Mouse (Mus musculus) stomach, embryonic 14.5 days (tissue): ENCODE measurements at regions not wholly inside any gene's neighbourhood (a gene's known extent, or its start where the extent isn't known, plus 50 kb on each side); places are given as distances from the start of the nearest gene placed in this dataset.

Source experiments
- ATAC-seq: fragments of 200-750 bp; cut with Nextera tagmentation; 2 replicates; pipeline ENCODE4 v1.8.0; 2017; ENCODE audit warnings: low read depth, moderate TSS enrichment; ENCODE audit not compliant: insufficient number of reproducible peaks, insufficient read depth, low FRiP score
- H3K27ac ChIP-seq: fragments of 300-500 bp; sonication (generic); 2 replicates; pipeline ENCODE4 v1.5.1; 2014; ENCODE audit warnings: mild to moderate bottlenecking, low read length, moderate library complexity, mixed read lengths
- H3K27me3 ChIP-seq: fragments of 300-500 bp; sonication (generic); 2 replicates; pipeline ENCODE4 v1.6.1; 2014; ENCODE audit warnings: low read length, control low read depth, mixed read lengths; ENCODE audit not compliant: control insufficient read depth, insufficient read depth
- H3K36me3 ChIP-seq: fragments of 300-500 bp; sonication (generic); 2 replicates; pipeline ENCODE4 v1.6.1; 2014; ENCODE audit warnings: mild to moderate bottlenecking, control low read depth, low read length, moderate library complexity, mixed read lengths; ENCODE audit not compliant: control insufficient read depth, insufficient read depth
- H3K4me1 ChIP-seq: fragments of 300-500 bp; sonication (generic); 2 replicates; pipeline ENCODE4 v1.6.1; 2014; ENCODE audit warnings: low read length, control low read depth, mixed read lengths; ENCODE audit not compliant: control insufficient read depth, insufficient read depth
- H3K4me2 ChIP-seq: fragments of 300-500 bp; sonication (generic); replicated peaks from 2 replicates; pipeline ENCODE4 v1.6.1; 2014; ENCODE audit warnings: low read depth, low read length, control low read depth
- H3K4me3 ChIP-seq: fragments of 300-500 bp; sonication (generic); 2 replicates; pipeline ENCODE4 v1.5.1; 2014; ENCODE audit warnings: low read depth, low read length, control low read depth
- H3K9ac ChIP-seq: fragments of 300-500 bp; sonication (generic); replicated peaks from 2 replicates; pipeline ENCODE4 v1.6.1; 2014; ENCODE audit warnings: low read depth, mild to moderate bottlenecking, control low read depth, low read length, moderate library complexity, mixed read lengths
- H3K9me3 ChIP-seq: fragments of 300-500 bp; sonication (generic); 2 replicates; pipeline ENCODE4 v1.6.1; 2016; ENCODE audit warnings: low read depth, low read length, control low read depth; ENCODE audit not compliant: control insufficient read depth
- WGBS: fragments of 180-500 bp; shearing (Covaris S2); extraction: QIAGEN DNeasy Blood & Tissue Kit; methylation state at CpG from one replicate; pipeline ENCODE4 v1.1.7; 2014; 5-methylcytosine and 5-hydroxymethylcytosine counted together

GRCm38 (mm10) chr3:70181611-70182010 is 174.2 kb downstream of the Otol1 start:
- H3K9me3 ChIP-seq: no peaks in the 10 kb centered on the region
- no peak overlapping the region for H3K27ac ChIP-seq
- no peak for ATAC-seq
- no peaks in the 10 kb centered on the region for H3K4me1 ChIP-seq
- no peak overlapping the region for H3K4me2 ChIP-seq
- no peak overlapping the region for H3K9ac ChIP-seq
- 61% methylated on average over 3 of the region's 3 CpGs for WGBS
- no peaks in the 10 kb centered on the region for H3K36me3 ChIP-seq
- H3K27me3 ChIP-seq: no peaks in the 10 kb centered on the region
- H3K4me3 ChIP-seq: no peak overlapping the region

- Histone ChIP-seq H3K9me3 (no peaks in the 10 kb centered on the region), H3K4me3 (no peak overlapping the region), H3K4me2 (no peak overlapping the region), H3K27ac (no peak overlapping the region), H3K27me3 (no peaks in the 10 kb centered on the region), H3K4me1 (no peaks in the 10 kb centered on the region), H3K9ac (no peak overlapping the region), H3K36me3 (no peaks in the 10 kb centered on the region)
- ATAC-seq: no peak
Observed at GRCm38 (mm10) chr3:70190741-70191140, 183.3 kb downstream of the Otol1 start.

GRCm38 (mm10) chr3:70196671-70197070 is 189.3 kb downstream of the Otol1 start:
- no peak overlapping the region for H3K4me2 ChIP-seq
- H3K4me1 ChIP-seq: no peaks in the 10 kb centered on the region
- H3K27ac ChIP-seq: no peak overlapping the region
- no peak for ATAC-seq
- H3K27me3 ChIP-seq: no peaks in the 10 kb centered on the region
- 85% methylated on average over 3 of the region's 3 CpGs for WGBS
- no peak overlapping the region for H3K9ac ChIP-seq
- H3K9me3 ChIP-seq: no peaks in the 10 kb centered on the region
- no peaks in the 10 kb centered on the region for H3K36me3 ChIP-seq
- no peak overlapping the region for H3K4me3 ChIP-seq

GRCm38 (mm10) chr3:70198890-70199289 is 191.5 kb downstream of the Otol1 start:
- WGBS: 80% methylated on average over 3 of the region's 3 CpGs
- no peaks in the 10 kb centered on the region for H3K36me3 ChIP-seq
- no peak overlapping the region for H3K4me2 ChIP-seq
- H3K9ac ChIP-seq: no peak overlapping the region
- no peak for ATAC-seq
- H3K9me3 ChIP-seq: no peaks in the 10 kb centered on the region
- no peaks in the 10 kb centered on the region for H3K4me1 ChIP-seq
- H3K27ac ChIP-seq: no peak overlapping the region
- no peak overlapping the region for H3K4me3 ChIP-seq
- no peaks in the 10 kb centered on the region for H3K27me3 ChIP-seq

GRCm38 (mm10) chr3:70201334-70201943 is 194.0 kb downstream of the Otol1 start:
- Histone ChIP-seq H3K4me3 (no peak overlapping the region), H3K9ac (no peak overlapping the region), H3K9me3 (no peaks in the 10 kb centered on the region), H3K27me3 (no peaks in the 10 kb centered on the region), H3K4me2 (no peak overlapping the region), H3K36me3 (no peaks in the 10 kb centered on the region), H3K27ac (no peak overlapping the region), H3K4me1 (no peaks in the 10 kb centered on the region)
- WGBS: 78% methylated on average over 3 of the region's 3 CpGs
- no peak for ATAC-seq

GRCm38 (mm10) chr3:70215195-70215594 is 207.8 kb downstream of the Otol1 start:
- no peaks in the 10 kb centered on the region for H3K27me3 ChIP-seq
- no peak overlapping the region for H3K4me2 ChIP-seq
- no peak overlapping the region for H3K4me3 ChIP-seq
- no peak for ATAC-seq
- no peak overlapping the region for H3K9ac ChIP-seq
- H3K36me3 ChIP-seq: no peaks in the 10 kb centered on the region
- no peak overlapping the region for H3K27ac ChIP-seq
- no peaks in the 10 kb centered on the region for H3K9me3 ChIP-seq
- WGBS: 85% methylated on average over 3 of the region's 3 CpGs
- H3K4me1 ChIP-seq: no peaks in the 10 kb centered on the region

- WGBS: 87% methylated on average over 1 of the region's 1 CpGs
- H3K9ac ChIP-seq: no peak overlapping the region
- no peak for ATAC-seq
- H3K4me2 ChIP-seq: no peak overlapping the region
- H3K27ac ChIP-seq: no peak overlapping the region
- H3K9me3 ChIP-seq: no peaks in the 10 kb centered on the region
- H3K4me3 ChIP-seq: no peak overlapping the region
- no peaks in the 10 kb centered on the region for H3K36me3 ChIP-seq
- H3K27me3 ChIP-seq: no peaks in the 10 kb centered on the region
- no peaks in the 10 kb centered on the region for H3K4me1 ChIP-seq
Observed at GRCm38 (mm10) chr3:70216096-70216495, 208.7 kb downstream of the Otol1 start.

GRCm38 (mm10) chr3:70218757-70219360 is 211.4 kb downstream of the Otol1 start:
- H3K4me1 ChIP-seq: no peaks in the 10 kb centered on the region
- no peak overlapping the region for H3K27ac ChIP-seq
- ATAC-seq: no peak
- no peaks in the 10 kb centered on the region for H3K27me3 ChIP-seq
- no peaks in the 10 kb centered on the region for H3K9me3 ChIP-seq
- WGBS: 77% methylated on average over 4 of the region's 4 CpGs
- H3K9ac ChIP-seq: no peak overlapping the region
- H3K36me3 ChIP-seq: no peaks in the 10 kb centered on the region
- no peak overlapping the region for H3K4me2 ChIP-seq
- H3K4me3 ChIP-seq: no peak overlapping the region
